Mouse (Mus musculus) ES-Bruce4 (cell line): ENCODE measurements at regions not wholly inside any gene's neighbourhood (a gene's known extent, or its start where the extent isn't known, plus 50 kb on each side); places are given as distances from the start of the nearest gene placed in this dataset.
"Not testable (repeated sequence)": the region's sequence is repeated elsewhere in the genome, so short reads cannot be mapped to it uniquely, and the experiment has no call there.

ENCODE experiments used
- H3K27ac ChIP-seq: 2 replicates; pipeline ENCODE4 v1.5.1; 2012; ENCODE audit warnings: low read length, inconsistent platforms; ENCODE audit not compliant: insufficient read depth
- H3K27me3 ChIP-seq: 2 replicates; pipeline ENCODE4 v1.6.1; 2012; ENCODE audit warnings: mild to moderate bottlenecking, low read length, inconsistent platforms; ENCODE audit not compliant: control insufficient read depth, poor library complexity, insufficient read depth, severe bottlenecking
- H3K36me3 ChIP-seq: 2 replicates; pipeline ENCODE4 v1.6.1; 2012; ENCODE audit warnings: inconsistent platforms, mild to moderate bottlenecking, low read length, moderate library complexity; ENCODE audit not compliant: control insufficient read depth, poor library complexity, insufficient read depth, severe bottlenecking
- H3K4me1 ChIP-seq: one replicate; pipeline ENCODE4 v1.8.1; 2011; ENCODE audit warnings: low read length; ENCODE audit not compliant: control insufficient read depth, insufficient read depth
- H3K4me3 ChIP-seq: 2 replicates; pipeline ENCODE4 v1.5.1; 2011; ENCODE audit warnings: low read depth, mild to moderate bottlenecking, low read length
- H3K9ac ChIP-seq: 2 replicates; pipeline ENCODE4 v1.6.1; 2012; ENCODE audit warnings: low read depth, mild to moderate bottlenecking, inconsistent platforms; ENCODE audit not compliant: poor library complexity, severe bottlenecking
- H3K9me3 ChIP-seq: replicated peaks from 2 replicates; pipeline ENCODE4 v1.6.1; 2012; ENCODE audit warnings: mild to moderate bottlenecking, low read length, inconsistent platforms; ENCODE audit not compliant: control insufficient read depth, poor library complexity, insufficient read depth, severe bottlenecking
- CTCF ChIP-seq: IDR thresholded peaks from one replicate; pipeline ENCODE4 v1.8.1; 2011; ENCODE audit warnings: low read depth, low read length
- EP300 ChIP-seq: IDR thresholded peaks from 2 replicates; pipeline ENCODE4 v1.6.1; 2011; ENCODE audit warnings: low read depth, low read length; ENCODE audit not compliant: insufficient read depth
- POLR2A ChIP-seq: IDR thresholded peaks from one replicate; pipeline ENCODE4 v1.8.1; 2011; ENCODE audit warnings: low read length; ENCODE audit not compliant: insufficient read depth

DNA sequence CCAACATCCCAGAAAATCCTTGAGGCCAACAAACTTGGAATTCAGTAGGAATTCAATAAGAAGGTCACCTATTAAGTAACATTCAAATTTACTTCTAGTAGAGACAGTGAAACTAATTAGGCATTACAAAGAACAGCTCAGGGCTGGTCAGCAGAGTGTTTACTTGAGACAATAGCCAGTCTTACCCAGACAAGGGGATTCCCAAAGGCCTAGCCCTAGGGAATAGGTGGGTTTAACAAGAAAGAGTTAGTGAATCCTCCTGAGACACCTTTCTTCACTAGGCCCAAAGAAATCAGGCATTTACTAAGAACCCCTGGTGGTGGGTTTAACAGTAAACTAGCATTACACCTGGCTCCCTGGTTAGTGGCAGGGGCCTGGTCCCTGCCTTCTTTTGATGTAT lies 597.7 kb upstream of the Cdh9 start:
- Histone ChIP-seq H3K4me1 (no peaks in the 10 kb centered on the region), H3K9me3 (peaks cover 10% of the 10 kb centered on the region), H3K9ac (no peak overlapping the region), H3K27me3 (no peaks in the 10 kb centered on the region), H3K36me3 (no peaks in the 10 kb centered on the region), H3K27ac (no peak overlapping the region), H3K4me3 (no peak overlapping the region)
- TF ChIP-seq EP300 (peak; percentile 67; the same call in 1 of the 2 replicates), CTCF (no peak), POLR2A (no peak)

DNA sequence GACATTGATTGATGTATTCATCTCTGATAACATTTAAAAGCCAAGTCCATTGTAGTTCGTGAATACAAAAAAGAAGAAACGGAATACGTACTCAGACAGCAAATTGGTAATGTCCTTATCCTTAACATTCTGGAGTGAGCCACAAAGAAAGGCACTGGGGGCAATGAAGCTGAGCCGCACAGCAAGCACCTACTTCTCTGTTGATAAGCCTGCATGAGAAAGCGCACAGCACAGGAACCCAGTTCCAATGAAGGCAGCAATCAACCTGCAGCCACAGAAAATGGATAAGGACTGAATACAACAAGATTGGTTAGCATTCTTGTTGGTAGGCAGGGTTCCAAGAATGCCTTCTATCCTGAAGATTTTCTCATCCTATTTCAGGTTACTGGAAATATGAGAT lies 570.4 kb upstream of the Cdh9 start:
- no peaks in the 10 kb centered on the region for H3K36me3 ChIP-seq
- H3K9me3 ChIP-seq: no peaks in the 10 kb centered on the region
- TF ChIP-seq CTCF: no peak
- no peaks in the 10 kb centered on the region for H3K27me3 ChIP-seq
- H3K9ac ChIP-seq: no peak overlapping the region
- H3K27ac ChIP-seq: no peak overlapping the region
- no peaks in the 10 kb centered on the region for H3K4me1 ChIP-seq
- no peak overlapping the region for H3K4me3 ChIP-seq

DNA sequence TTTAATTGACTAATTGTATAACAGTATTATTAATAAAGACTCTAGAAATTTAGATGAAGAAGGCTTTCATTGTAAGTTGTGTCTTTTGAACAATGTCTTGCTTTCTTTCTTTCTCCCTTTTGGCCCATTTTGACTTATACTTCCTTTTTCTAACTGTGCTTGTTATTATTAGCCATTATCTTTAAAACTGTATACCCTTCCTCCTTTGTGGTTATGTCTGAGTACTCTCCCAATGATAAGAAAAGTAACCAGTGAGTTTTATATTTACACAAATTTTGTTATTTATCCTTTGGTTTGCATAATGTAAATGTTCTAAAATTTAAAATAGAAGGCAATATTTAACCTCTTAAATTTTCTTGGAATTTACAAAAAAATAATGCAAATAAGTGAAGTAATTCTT lies 564.6 kb upstream of the Cdh9 start:
- Histone ChIP-seq H3K4me1 (no peaks in the 10 kb centered on the region), H3K9ac (no peak overlapping the region), H3K4me3 (no peak overlapping the region), H3K36me3 (no peaks in the 10 kb centered on the region), H3K27me3 (no peaks in the 10 kb centered on the region), H3K9me3 (no peaks in the 10 kb centered on the region), H3K27ac (no peak overlapping the region)
- TF ChIP-seq CTCF: no peak
- no peak for TF ChIP-seq EP300
- no peak for TF ChIP-seq POLR2A

DNA sequence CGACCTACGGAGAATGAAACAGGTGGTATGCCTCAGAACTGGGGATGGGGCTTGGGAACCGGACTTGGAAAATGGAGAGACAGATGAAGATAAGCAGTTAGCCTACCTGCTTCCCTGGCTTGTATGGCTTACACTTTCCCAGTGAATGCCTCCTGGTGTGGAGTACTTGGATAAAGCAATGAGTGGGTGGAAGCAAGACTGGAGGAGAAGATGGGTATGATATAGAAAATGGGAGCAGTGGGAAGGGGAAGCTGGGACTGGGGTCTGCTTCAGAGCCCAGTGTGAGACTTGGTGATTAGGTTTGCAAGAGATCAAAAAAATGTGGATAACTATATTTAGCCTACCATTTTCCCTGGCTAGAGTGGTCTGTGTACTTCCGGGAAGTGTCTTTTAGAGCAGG lies 515.2 kb upstream of the Cdh9 start:
- Histone ChIP-seq H3K9me3 (no peaks in the 10 kb centered on the region; the same call in 1 of the 2 replicates), H3K4me1 (no peaks in the 10 kb centered on the region), H3K27me3 (no peaks in the 10 kb centered on the region), H3K9ac (no peak overlapping the region), H3K27ac (no peak overlapping the region), H3K36me3 (no peaks in the 10 kb centered on the region), H3K4me3 (no peak overlapping the region)
- no peak for TF ChIP-seq POLR2A
- TF ChIP-seq CTCF: no peak
- no peak for TF ChIP-seq EP300

GRCm38 (mm10) chr15:16221648-16222047 lies 506.9 kb upstream of the Cdh9 start:
- Histone ChIP-seq H3K27me3 (no peaks in the 10 kb centered on the region), H3K9ac (no peak overlapping the region), H3K4me3 (no peak overlapping the region), H3K36me3 (no peaks in the 10 kb centered on the region), H3K4me1 (no peaks in the 10 kb centered on the region), H3K27ac (no peak overlapping the region), H3K9me3 (no peaks in the 10 kb centered on the region)
- TF ChIP-seq EP300 (no peak), POLR2A (no peak), CTCF (no peak)

GRCm38 (mm10) chr15:16248595-16248994 lies 480.0 kb upstream of the Cdh9 start:
- TF ChIP-seq EP300: no peak
- TF ChIP-seq CTCF: no peak
- TF ChIP-seq POLR2A: no peak
- H3K4me1 ChIP-seq: no peaks in the 10 kb centered on the region
- no peak overlapping the region for H3K27ac ChIP-seq
- H3K9ac ChIP-seq: no peak overlapping the region
- no peaks in the 10 kb centered on the region for H3K36me3 ChIP-seq
- no peaks in the 10 kb centered on the region for H3K9me3 ChIP-seq
- no peak overlapping the region for H3K4me3 ChIP-seq
- no peaks in the 10 kb centered on the region for H3K27me3 ChIP-seq

DNA sequence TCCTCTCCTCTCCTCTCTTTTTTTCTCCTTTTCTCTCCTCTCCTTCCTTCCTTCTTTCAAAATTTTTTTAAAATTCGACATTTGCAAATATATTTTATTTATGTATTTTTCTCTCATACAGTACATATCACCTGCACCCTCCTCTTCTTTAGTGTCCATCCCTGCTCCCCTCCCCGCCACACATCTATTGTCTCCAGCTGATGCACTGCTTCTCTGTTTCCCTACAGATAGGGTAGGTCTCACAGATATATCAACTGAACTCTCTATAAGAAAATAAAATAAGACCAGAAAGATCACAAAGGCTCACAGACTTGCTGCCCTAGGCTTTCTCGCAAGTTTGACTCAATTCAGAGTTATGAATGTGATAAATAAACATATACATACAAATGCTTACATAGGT lies 443.4 kb upstream of the Cdh9 start:
- H3K9me3 ChIP-seq: no peaks in the 10 kb centered on the region
- H3K4me3 ChIP-seq: no peak overlapping the region
- H3K9ac ChIP-seq: no peak overlapping the region
- TF ChIP-seq CTCF: no peak
- TF ChIP-seq EP300: no peak
- no peaks in the 10 kb centered on the region for H3K36me3 ChIP-seq
- no peak overlapping the region for H3K27ac ChIP-seq
- no peaks in the 10 kb centered on the region for H3K4me1 ChIP-seq
- no peaks in the 10 kb centered on the region for H3K27me3 ChIP-seq

GRCm38 (mm10) chr15:16294553-16294952 lies 434.0 kb upstream of the Cdh9 start:
- not testable (repeated sequence) for H3K4me3 ChIP-seq, H3K36me3 ChIP-seq, H3K27me3 ChIP-seq, H3K9ac ChIP-seq, H3K4me1 ChIP-seq, H3K27ac ChIP-seq, H3K9me3 ChIP-seq
